Mouse (Mus musculus) C2C12 (cell line): ENCODE results near the gene Banp.

Experiments
- CTCF ChIP-seq: IDR thresholded peaks from one replicate; pipeline ENCODE4 v1.5.1; 2011; ENCODE audit not compliant: control insufficient read depth, insufficient read depth, insufficient read length
- MAX ChIP-seq: IDR thresholded peaks from one replicate; pipeline ENCODE4 v1.6.1; 2011; ENCODE audit warnings: mild to moderate bottlenecking, control low read depth
- MYOD1 ChIP-seq: IDR thresholded peaks from one replicate; pipeline ENCODE4 v1.6.1; 2011; ENCODE audit warnings: low read depth; ENCODE audit not compliant: control insufficient read depth, insufficient read length
- MYOG ChIP-seq: IDR thresholded peaks from one replicate; pipeline ENCODE4 v1.6.1; 2011; ENCODE audit not compliant: control insufficient read depth, insufficient read length; ENCODE audit errors: extremely low read depth

DNA sequence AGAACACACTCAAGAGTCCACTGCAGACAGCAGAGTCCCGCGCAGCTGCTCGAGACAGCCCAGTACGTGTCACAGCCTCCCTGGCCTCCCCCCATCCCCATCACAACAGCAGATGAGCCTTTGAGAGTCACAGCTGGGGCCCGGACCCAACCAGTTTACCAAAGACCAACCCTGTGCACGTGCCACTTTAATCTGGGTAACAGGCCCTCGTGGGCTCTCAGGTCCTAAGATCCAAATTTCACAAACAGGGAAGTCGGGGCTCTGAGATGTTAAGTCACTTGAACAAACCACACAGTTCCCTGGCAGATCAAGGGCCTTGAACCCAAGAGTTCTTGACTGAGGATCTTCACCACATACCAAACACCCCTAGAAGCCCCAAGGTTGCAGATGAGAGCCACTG, 28.0 kb upstream of the Banp start:
- no peak for TF ChIP-seq CTCF
- TF ChIP-seq MAX = no peak
- no peak for TF ChIP-seq MYOG
- no peak for TF ChIP-seq MYOD1
